28 mouse cellular contexts compared by ENCODE assay signal in genomic region chr4:152222513-152222912, GRCm38 (mm10). TPM values are rescaled to one million over a fixed set of nuclear protein-coding genes. Genes with fewer than 3 reads are reported as not detected.
DNase-seq lines count a peak whose midpoint lies in the region; ATAC-seq and TF ChIP-seq lines count a peak whose summit lies in the region.
"Had no signal": no experiment of that assay in that cellular context is flagged by ENCODE, and none has a peak within 500 bp of the region (broad histone marks: within the 10 kb centered on the region; RNA-seq: fewer than 3 reads in every experiment).

No protein-coding gene starts in this region.

- H3K4me3 ChIP-seq in forebrain, embryonic 15.5 days: no peak overlapping the region
- H3K4me3 ChIP-seq in forebrain, postnatal 0 days (ENCODE audit: low read depth, low read length): no peak overlapping the region
- H3K4me3 ChIP-seq in liver, embryonic 13.5 days (replicated peaks): no peak overlapping the region
- H3K4me3 ChIP-seq in liver, embryonic 11.5 days (ENCODE audit: low read depth, low read length): no peak overlapping the region
- H3K4me3 ChIP-seq: gastrocnemius, adult 2 months; heart, embryonic 12.5 days; layer of hippocampus, adult 2 months; left cerebral cortex, adult 2 months; limb, embryonic 13.5 days; liver, embryonic 12.5 days; myocyte had no signal

- WGBS in forebrain, embryonic 15.5 days: 58% methylated on average over 1 of the region's 1 CpGs
- WGBS in forebrain, postnatal 0 days: 90% methylated on average over 1 of the region's 1 CpGs
- WGBS in liver, embryonic 13.5 days (ENCODE audit: insufficient replicate concordance): 32% methylated on average over 1 of the region's 1 CpGs
- WGBS in liver, embryonic 11.5 days: 36% methylated on average over 1 of the region's 1 CpGs

- no peaks in the 10 kb centered on the region; the same call in 1 of the 2 replicates for H3K36me3 ChIP-seq in forebrain, embryonic 15.5 days
- peaks cover 13% of the 10 kb centered on the region for H3K36me3 ChIP-seq in forebrain, postnatal 0 days (ENCODE audit: insufficient read depth)
- H3K36me3 ChIP-seq in liver, embryonic 13.5 days: peaks cover 6% of the 10 kb centered on the region; the same call in 1 of the 2 replicates
- H3K36me3 ChIP-seq in liver, embryonic 11.5 days (ENCODE audit: control insufficient read depth, insufficient read depth, low read length): no peaks in the 10 kb centered on the region
- H3K36me3 ChIP-seq: limb, embryonic 13.5 days had no signal

- no peak overlapping the region for H3K9ac ChIP-seq in forebrain, embryonic 15.5 days (replicated peaks)
- no peak overlapping the region for H3K9ac ChIP-seq in forebrain, postnatal 0 days
- no peak overlapping the region for H3K9ac ChIP-seq in liver, embryonic 13.5 days
- no peak overlapping the region for H3K9ac ChIP-seq in liver, embryonic 11.5 days (ENCODE audit: low read depth, low read length)
- H3K9ac ChIP-seq: heart, embryonic 12.5 days; limb, embryonic 13.5 days; liver, embryonic 12.5 days had no signal

- DNase-seq in forebrain, postnatal 0 days: no peak
- DNase-seq in liver, embryonic 13.5 days: no peak
- DNase-seq in liver, embryonic 11.5 days (ENCODE audit: low spot score): no peak
- peak; percentile 22 for DNase-seq in 3T3-L1 (ENCODE audit: low read depth, low spot score)
- DNase-seq in MN1 (ENCODE audit: low spot score): peak; percentile 49
- DNase-seq in spleen, postnatal 14 days (ENCODE audit: low spot score in 2 of 2): no peak
- DNase-seq: adrenal gland, adult 8-10 months; cerebellum, adult 8-10 months; embryo, embryonic 11 days; gastrocnemius, adult 2 months; gastrocnemius, postnatal 36 days; heart, adult 18-20 months; heart, postnatal 4 days; lung, adult 18-20 months; right cerebral cortex, postnatal 25 days; thymus, adult 2 months; thymus, postnatal 36 days had no signal

- H3K9me3 ChIP-seq in forebrain, embryonic 15.5 days: no peaks in the 10 kb centered on the region
- no peaks in the 10 kb centered on the region for H3K9me3 ChIP-seq in forebrain, postnatal 0 days (ENCODE audit: low read length)
- no peaks in the 10 kb centered on the region for H3K9me3 ChIP-seq in liver, embryonic 13.5 days (replicated peaks)
- H3K9me3 ChIP-seq in liver, embryonic 11.5 days (ENCODE audit: control insufficient read depth, low read length): no peaks in the 10 kb centered on the region
- H3K9me3 ChIP-seq: heart, embryonic 12.5 days; limb, embryonic 13.5 days; liver, embryonic 12.5 days had no signal

- H3K27ac ChIP-seq in forebrain, embryonic 15.5 days (replicated peaks): peak overlapping the region; percentile 80; the same call in 1 of the 2 replicates
- no peak overlapping the region for H3K27ac ChIP-seq in forebrain, postnatal 0 days (ENCODE audit: low read depth, low read length)
- H3K27ac ChIP-seq in liver, embryonic 13.5 days: no peak overlapping the region
- no peak overlapping the region for H3K27ac ChIP-seq in liver, embryonic 11.5 days (ENCODE audit: low read depth, low read length)
- H3K27ac ChIP-seq: limb, embryonic 13.5 days; liver, embryonic 12.5 days had no signal

- peaks cover 36% of the 10 kb centered on the region for H3K4me1 ChIP-seq in forebrain, embryonic 15.5 days
- H3K4me1 ChIP-seq in forebrain, postnatal 0 days (ENCODE audit: insufficient read depth): peaks cover 24% of the 10 kb centered on the region
- H3K4me1 ChIP-seq in liver, embryonic 13.5 days (replicated peaks): peaks cover 4% of the 10 kb centered on the region
- H3K4me1 ChIP-seq in liver, embryonic 11.5 days (replicated peaks; ENCODE audit: control insufficient read depth, insufficient read depth, low read length): no peaks in the 10 kb centered on the region
- H3K4me1 ChIP-seq: liver, embryonic 12.5 days had no signal

- no peak for TF ChIP-seq CTCF in forebrain, postnatal 0 days (IDR thresholded peaks at IDR 0.05; ENCODE audit: low read depth)

- ATAC-seq in forebrain, embryonic 15.5 days (replicated peaks): no peak
- no peak for ATAC-seq in forebrain, postnatal 0 days
- 0 out of 2 replicates have a peak, but pooled peaks have one; percentile 34 for ATAC-seq in liver, embryonic 13.5 days (ENCODE audit: low read depth)
- no peak for ATAC-seq in liver, embryonic 11.5 days (replicated peaks; ENCODE audit: low FRiP score)
- ATAC-seq: forebrain, embryonic 14.5 days; intestine, postnatal 0 days; liver, embryonic 12.5 days had no signal

- no peak overlapping the region for H3K4me2 ChIP-seq in forebrain, embryonic 15.5 days (replicated peaks)
- H3K4me2 ChIP-seq in forebrain, postnatal 0 days (ENCODE audit: low read depth): no peak overlapping the region
- no peak overlapping the region for H3K4me2 ChIP-seq in liver, embryonic 13.5 days
- no peak overlapping the region for H3K4me2 ChIP-seq in liver, embryonic 11.5 days
- H3K4me2 ChIP-seq: heart, embryonic 12.5 days; limb, embryonic 13.5 days; liver, embryonic 12.5 days; midbrain, embryonic 11.5 days had no signal

- H3K27me3 ChIP-seq in forebrain, embryonic 15.5 days: no peaks in the 10 kb centered on the region
- H3K27me3 ChIP-seq in forebrain, postnatal 0 days (ENCODE audit: insufficient read depth, low read length): no peaks in the 10 kb centered on the region
- H3K27me3 ChIP-seq in liver, embryonic 13.5 days: no peaks in the 10 kb centered on the region
- H3K27me3 ChIP-seq in liver, embryonic 11.5 days (replicated peaks; ENCODE audit: control insufficient read depth, insufficient read depth, low read length): no peaks in the 10 kb centered on the region
- H3K27me3 ChIP-seq: CH12.LX; heart, embryonic 12.5 days; limb, embryonic 13.5 days; liver, embryonic 12.5 days had no signal

RNA-seq across cellular contexts. Expression of gene Acot7, which starts 44.6 kb away (rescaled TPM):
- polyA plus RNA-seq in forebrain, embryonic 15.5 days (2015; fragmentation: Nextera tagmentation; extraction: Ambion mirVana): 210 and 219 TPM in 2 replicates
- total RNA-seq in forebrain, postnatal 0 days (2014; rRNA removed): 191 and 193 TPM in 2 replicates
- polyA plus RNA-seq in forebrain, postnatal 0 days (2015; fragmentation: Nextera tagmentation; extraction: Ambion mirVana): 411 and 466 TPM in 2 replicates
- polyA plus RNA-seq in liver, embryonic 13.5 days (2015; fragmentation: Nextera tagmentation; extraction: Ambion mirVana): 24.8 and 25.2 TPM in 2 replicates
- 50.0 and 51.1 TPM in 2 replicates for polyA plus RNA-seq in liver, embryonic 11.5 days (2014; fragmentation: Nextera tagmentation; extraction: Ambion mirVana)

RNA-seq across cellular contexts. Expression of gene Gpr153, which starts 51.5 kb away (rescaled TPM):
- 5.7 and 6.3 TPM in 2 replicates for polyA plus RNA-seq in forebrain, embryonic 15.5 days (2015; fragmentation: Nextera tagmentation; extraction: Ambion mirVana)
- 53.3 and 71.4 TPM in 2 replicates for total RNA-seq in forebrain, postnatal 0 days (2014; rRNA removed)
- 8.2 and 11.4 TPM in 2 replicates for polyA plus RNA-seq in forebrain, postnatal 0 days (2015; fragmentation: Nextera tagmentation; extraction: Ambion mirVana)
- 0.81 and 0.82 TPM in 2 replicates for polyA plus RNA-seq in liver, embryonic 13.5 days (2015; fragmentation: Nextera tagmentation; extraction: Ambion mirVana)
- 1.9 and 2.2 TPM in 2 replicates for polyA plus RNA-seq in liver, embryonic 11.5 days (2014; fragmentation: Nextera tagmentation; extraction: Ambion mirVana)

Comparison
In these comparisons a context has a peak if more than half of its experiments do, and no peak if none do; other contexts are left out.
1. DNase-seq: peak in 3T3-L1 (single experiment) and MN1 (single experiment); none in forebrain, postnatal 0 days (single experiment), liver, embryonic 13.5 days (single experiment), liver, embryonic 11.5 days (single experiment) and spleen, postnatal 14 days (0 of 2).